Mouse (Mus musculus): ENCODE measurements around the gene Cdc42ep4. TPM values are rescaled to one million over a fixed set of nuclear protein-coding genes. Genes with fewer than 3 reads are reported as not detected.

Cdc42ep4 gene
- polyA plus RNA-seq, 1 experiment from 2014 or later, result 37.0 TPM

DNA sequence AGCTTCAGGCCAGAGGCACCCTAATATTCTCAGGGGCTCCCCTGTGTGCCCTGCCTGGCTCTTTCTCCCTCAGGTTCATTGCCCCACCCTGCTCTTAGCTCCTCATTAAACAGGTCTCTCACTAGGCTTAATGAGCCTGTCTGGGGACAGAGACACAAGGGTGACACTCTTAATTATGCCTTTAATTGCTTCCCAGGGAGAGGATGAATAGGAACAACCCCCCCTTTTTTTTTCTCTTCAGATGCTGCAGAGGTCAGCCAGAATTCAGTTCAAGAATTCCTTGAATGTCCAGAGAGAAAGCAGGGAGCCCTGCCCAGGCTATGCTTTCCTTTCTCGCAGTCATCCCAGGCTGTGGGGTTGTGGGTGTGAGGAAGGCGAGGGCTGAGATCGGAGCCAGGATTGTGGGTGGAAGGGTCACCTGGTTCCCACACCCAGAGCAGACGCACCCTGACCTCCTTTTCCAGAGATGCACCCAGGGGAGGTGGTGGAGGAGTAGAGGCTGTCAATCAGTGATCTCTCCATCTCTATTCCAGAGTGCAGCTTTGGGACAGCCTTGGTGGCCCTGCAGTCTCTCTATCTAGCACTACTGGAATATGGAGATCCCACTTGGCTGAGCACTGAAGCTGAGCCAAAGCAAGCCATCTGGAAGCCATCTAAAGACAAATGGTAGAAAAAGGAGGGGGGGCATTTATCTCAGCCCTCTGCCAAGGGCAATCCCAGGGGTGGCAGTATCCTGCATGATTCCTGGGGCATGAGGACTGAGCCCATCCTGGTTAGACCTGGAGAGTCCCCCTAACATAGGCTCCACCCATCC, 26.2 kb downstream of the Cdc42ep4 start:
- DNase-seq (ENCODE audit: low spot score), result no peak

DNA sequence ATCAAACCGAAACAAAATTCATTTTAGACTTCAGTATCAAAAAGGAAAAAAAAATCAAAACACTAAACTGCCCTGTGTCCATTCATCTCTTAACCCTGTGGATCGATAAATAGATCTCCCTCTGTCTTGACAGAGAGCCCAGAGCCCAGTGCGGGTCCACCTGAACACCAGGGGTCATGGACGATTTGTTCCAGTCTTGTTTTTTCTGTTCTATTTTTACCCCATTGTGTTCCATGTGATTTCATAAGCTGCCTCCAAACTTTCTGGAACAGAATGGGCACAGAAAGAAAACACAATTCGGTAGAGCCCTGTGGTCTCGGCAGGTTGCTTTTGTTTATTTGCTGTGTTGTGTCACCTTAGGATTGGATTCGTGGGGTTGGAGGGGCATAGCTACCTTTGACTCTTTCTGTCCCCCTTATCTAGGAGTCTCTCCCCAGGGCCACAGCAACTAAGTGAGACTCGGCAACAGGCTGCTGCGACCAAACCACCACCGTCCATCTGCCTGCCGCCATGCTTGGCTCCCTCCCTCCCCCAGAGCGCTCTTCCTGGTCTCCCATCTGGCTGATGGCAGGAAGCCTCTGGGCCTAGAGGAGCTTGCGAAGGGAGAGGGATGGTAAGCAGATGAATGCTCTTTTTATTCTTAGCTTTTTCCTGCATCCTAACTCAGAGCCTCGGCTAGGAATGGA, 29.1 kb downstream of the Cdc42ep4 start:
- DNase-seq (ENCODE audit: low spot score), result no peak

DNA sequence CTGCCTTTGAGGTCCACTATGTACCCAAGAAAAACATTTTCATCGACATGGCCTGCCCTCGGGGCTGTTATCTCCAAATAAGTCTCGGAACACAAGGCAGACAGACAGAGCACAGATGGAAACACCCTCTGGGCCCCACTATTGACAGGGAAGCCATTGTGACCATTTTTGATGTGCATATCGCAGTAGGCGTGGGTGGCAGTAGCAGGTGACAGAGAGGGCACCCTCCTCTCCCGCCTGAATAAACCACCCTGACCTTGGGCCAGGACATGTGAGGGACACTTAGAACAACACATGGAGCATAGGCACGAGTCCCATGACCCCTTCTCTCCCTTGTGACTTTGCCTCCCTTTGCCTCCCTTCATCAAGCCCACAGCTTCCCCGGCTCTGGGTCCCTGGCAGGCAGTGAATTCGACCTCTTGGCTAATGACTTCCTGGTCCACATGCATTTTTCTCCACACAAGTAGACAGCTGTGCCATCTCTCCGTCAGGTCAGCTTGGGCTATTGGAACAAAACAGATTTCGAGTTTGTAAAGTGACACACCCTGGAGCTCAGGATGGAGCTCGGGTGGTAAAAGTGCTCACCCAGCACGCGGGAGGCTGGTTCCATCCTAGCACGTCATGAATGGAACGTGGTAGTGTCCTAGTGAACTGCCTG, 33.8 kb downstream of the Cdc42ep4 start:
- no peak for DNase-seq (ENCODE audit: low spot score)

DNA sequence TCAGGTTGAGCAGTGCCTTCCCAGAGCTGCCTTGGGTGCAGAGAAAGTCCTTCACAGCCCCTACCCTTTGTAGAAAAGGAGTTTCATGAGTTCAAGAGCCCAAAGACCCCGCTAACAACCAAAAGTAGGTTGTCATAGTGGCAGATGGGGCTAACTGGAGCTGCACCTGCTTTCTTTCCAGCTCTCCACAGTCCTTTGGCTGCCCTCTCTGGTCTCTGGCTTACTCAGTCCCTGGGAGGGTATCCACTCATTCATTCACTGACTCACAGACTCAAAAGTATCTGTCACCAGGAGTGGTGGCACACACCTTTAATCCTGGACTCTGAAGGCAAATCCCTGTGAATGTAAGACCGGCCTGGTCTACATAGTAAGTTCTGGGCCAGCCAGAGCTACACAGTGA, 35.5 kb downstream of the Cdc42ep4 start:
- no peak for DNase-seq (ENCODE audit: low spot score)

DNA sequence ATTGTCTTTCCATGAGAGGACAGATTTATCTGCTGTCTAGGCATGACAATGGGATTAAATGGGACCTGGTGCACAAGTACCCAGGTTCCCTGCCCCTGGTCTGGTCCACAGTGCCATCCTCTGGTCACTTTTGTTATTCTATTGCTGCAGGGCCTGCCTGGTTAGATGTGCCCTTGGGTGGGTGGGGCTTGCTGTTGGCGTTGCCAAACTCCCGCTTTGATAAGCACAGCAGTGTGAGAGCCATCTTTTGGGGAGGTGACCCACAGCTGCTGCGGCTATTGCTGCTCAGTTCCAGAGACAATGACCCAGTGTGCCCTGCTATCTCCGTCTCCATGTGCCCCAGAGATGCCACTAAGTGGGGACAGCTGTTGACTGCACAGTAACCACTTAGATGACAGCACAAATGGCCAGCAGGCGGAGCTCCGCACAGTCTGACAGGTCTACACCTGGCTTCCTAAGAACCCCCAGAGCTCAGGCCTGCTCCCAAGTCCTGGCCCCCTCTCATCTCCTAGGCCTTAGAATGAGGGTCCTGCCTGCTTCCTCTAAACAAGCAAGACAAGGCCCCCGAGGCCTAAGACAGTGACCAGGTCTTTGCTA, 36.5 kb downstream of the Cdc42ep4 start:
- DNase-seq (ENCODE audit: low spot score), result peak; percentile 54

DNA sequence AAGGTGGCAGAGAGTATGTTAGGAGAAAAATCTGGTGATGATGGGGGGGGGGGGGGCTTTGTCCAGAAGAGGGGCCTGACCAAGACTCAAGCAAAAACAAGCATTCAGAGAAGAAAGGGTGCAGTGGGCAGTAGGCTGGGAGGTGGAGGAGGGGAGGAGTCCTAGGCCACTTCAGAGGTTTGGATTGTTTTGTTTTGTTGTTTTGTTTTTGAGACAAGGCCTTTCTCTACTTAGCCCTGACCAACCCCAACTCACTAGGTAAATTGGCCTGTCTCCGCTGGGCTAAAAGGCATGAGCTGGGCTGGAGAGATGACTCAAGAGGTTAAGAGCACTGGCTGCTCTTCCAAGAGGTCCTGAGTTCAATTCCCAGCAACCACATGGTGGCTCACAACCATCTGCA, 40.6 kb downstream of the Cdc42ep4 start:
- DNase-seq (ENCODE audit: low spot score), result no peak

DNA sequence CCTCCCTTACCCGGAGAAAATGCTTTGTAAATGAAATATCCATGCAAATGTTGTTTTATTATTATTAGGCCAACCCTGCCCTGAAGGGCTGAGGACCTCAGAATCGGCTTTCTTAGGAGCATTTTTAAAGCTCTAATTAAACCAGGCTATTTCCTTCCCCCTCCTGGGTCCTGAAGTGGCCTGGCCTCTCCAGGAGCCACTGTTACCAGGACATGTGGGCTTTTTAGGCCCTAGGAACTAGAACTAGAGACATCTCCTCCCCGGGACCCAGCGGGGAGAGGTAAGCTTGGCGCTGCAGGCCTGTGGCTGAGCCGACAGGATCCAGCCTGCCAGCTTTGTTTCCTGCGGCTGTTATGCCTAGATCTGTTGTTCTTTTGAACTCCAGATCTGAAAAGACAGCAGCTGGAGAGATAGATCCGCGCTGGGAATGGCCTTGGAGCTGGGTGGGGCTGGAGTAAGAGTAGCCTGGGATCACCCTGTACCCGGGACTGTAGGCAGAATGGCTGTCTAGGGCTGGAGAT, 41.4 kb downstream of the Cdc42ep4 start:
- peak; percentile 72 for DNase-seq (ENCODE audit: low spot score)

DNA sequence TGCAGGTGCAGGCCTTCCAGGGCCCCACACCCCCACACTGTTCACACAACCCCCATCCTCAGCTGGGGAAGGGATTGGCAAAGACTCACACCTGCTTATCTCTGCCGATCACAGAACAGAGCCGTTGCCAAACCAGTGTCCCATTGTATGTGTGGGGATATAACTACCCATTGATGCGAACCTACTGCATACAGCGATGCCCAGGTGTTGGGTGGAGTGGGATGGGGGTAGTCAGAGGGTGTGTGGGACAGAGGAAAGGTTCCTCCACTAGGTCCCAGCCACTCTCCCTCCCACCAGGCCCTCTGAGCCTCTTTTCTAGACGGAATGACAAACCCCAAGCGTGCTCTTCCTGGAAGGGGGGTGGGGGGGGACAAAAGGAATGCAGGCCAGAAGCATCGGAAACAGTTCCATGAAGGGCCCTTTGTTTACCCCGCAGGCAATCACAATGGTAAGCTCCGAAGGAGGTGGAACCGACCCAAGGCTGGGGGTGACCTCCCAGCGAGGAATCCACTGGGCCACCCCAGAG, 41.9 kb downstream of the Cdc42ep4 start, which contains the start of gene Cpsf4l:
Gene Cpsf4l, minus strand, starts transcription at position 287 of the 526 bp plus-strand sequence.
- peak; percentile 83 for DNase-seq (ENCODE audit: low spot score)

DNA sequence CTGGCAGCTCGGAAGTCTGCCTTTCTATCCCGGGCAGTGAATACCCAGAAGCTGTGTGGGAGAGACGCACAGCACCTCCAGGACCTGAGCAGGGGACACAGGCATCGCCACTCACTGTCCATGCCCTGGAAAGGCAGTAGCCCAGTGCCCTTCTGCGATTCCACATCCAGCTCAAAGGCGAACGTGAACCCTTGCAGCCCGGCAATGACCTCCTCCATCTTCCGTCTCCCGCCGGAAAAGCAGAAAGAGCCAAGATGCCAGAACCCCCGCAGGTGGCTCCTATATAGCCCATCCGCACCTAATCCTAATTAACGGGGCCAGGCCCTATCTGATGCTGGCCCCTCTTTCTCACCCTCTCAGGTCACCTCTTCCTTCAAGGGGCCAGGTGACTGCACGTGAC, 42.4 kb downstream of the Cdc42ep4 start:
- DNase-seq (ENCODE audit: low spot score), result no peak

DNA sequence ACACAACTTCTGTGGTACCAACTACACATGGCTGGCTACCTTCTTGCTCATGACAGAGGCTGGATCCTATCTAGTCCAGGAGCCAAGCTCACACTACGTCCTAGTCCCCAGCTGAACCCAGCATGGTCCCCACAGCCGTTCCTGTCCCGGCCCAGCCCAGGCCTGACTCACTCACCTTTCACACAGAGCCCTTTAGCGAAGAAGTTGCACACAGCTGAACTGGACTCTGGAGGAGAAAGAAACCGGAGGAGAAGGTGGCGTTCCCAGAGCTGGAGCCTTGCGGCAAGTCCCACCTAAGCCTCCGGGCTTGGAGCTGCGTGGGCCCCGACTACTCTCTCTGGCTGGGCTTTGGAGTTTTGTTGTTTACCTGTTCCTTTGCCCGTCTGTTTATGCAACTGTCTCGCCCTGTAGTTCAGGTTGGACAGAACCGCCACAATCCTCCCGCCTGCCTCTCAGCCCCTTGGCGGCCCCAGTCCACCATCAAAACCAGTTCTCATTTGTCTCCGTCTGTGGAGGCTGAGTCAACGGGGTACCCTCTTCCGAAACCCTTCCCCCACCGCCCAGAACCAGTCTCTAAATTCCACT, 43.0 kb downstream of the Cdc42ep4 start:
- no peak for DNase-seq (ENCODE audit: low spot score)

DNA sequence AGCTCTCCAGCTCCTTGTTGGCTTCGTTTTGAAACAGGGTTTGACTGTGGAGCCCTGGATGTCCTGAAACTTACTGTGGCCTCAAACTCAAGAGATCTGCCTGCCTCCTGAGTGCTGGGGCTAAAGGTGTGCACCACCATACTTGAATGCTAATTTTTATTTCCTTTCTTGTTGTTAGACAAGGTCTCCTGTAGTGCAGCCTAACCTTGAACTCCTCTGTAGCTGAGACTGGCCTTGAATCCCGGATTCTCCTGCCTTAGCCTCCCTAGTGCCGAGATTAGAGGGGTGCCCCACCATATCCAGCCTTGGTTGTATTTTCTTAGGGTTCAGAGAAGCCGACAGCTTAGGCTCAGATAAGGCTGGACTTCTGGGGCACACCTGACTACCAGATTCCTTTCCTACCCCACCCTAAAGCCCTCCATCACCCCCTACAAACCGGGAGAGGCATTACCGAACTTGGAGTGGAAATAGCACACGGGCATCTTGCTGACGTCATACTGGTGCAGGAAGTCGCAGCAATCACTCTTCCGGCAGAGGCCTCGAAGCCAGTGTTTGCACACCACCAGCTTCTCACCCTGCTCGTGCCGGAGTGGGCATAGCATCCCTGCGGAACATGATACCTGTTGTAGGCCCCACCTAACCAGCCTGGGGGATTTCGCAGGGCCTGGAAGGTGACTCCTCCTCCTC, 45.6 kb downstream of the Cdc42ep4 start:
- DNase-seq (ENCODE audit: low spot score), result no peak

DNA sequence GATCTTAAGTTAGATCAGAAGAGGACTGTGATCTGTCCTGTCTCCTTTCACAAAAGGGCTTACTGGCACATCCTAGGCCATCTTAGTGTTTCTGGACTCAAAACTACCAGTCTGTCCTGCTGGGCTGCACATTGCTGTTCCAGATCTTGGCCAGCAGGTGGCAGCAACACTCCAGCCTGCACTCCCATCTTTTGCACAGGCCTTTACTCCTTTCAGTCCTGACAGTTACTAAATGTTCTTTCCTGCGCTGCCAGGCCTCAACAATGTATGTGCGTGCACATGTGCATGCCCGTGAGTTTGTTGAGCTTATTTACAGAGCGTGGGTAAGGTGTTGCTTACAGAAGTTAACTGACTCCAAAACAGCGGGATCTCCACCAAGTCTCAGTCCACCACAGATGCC, 47.9 kb downstream of the Cdc42ep4 start:
- DNase-seq (ENCODE audit: low spot score), result peak; percentile 84

DNA sequence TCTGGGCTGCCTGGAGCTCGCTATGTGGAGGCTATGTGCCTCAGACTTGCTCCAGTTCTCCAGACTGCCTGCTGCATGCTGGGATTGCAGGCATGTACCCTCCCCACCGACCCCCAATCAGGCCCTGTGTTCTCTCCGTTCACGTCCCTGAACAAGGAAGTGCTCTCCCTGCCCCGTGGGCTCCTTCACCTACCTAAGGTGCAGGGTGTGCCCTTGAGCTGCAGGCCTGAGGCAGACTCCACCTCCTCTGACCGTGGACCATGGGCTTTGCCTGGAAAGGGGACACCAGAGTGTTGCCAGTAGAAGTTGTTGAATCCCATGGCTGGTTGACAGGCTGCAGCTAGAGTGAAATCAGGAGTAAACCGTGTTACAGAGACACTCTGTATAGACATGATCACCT, 52.0 kb downstream of the Cdc42ep4 start:
- no peak for DNase-seq (ENCODE audit: low spot score)

DNA sequence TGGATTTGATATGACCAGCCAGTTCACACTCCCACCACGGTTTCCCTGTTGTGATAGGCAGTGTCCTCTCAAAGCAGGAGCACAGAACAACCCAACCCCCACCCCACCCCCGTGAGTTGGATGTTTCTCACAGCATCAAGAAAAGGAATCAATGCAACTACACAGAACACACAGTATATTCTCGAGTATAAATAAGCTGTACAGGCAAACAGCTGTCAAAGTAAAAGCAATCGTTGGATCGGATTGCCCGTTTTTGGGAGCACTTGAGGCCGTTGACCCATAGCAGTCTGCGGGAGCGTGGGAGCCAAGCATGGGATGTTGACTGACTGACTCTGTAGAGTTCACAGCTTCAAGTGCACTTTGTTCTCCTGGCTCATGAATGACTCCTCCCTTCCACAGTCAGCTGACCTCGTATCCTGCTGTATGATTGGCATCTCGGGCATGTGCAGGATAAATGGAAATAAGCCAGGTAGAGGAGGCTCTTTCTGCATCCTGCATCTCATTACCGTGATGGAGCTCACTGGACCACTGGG, 53.6 kb downstream of the Cdc42ep4 start:
- no peak for DNase-seq (ENCODE audit: low spot score)

DNA sequence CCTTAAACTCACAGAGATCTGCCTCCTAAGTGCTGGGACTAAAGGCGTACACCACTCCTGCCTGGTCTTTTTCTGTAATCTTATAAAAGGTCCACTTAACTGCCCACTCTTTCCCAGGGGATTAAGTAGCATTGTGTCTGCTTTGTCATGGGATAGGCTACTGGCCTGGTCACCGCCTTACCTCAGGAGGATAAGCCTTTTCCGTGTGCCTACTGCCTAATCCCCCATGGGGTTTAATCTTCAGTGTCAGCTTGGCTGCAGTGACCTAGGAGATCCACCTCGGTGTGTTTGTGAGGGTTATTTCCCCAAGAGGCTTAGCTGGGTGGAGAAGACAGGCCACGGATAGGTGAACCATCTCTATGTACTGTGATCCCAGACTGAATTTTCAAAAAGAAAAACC, 54.1 kb downstream of the Cdc42ep4 start:
- no peak for DNase-seq (ENCODE audit: low spot score)

DNA sequence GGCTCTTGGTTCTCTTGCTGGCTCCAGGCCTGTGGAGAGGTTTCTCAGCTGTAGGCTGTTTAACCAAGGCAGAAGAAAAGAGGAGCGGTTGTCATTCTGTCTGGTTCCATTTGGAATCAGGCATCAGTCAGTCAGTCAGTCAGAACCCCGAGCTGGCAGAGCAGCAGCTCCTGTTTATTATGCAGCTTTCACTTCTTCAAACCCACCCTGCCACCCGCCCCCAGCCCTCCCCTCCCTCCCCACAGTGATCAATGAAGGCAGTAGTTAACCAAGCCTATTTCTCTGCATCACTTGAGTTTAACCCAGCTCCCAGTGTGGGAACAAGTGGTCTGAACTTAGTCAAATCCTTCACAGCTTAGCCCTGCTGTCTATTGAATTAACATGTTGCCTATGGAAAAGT, 59.8 kb downstream of the Cdc42ep4 start:
- DNase-seq (ENCODE audit: low spot score), result no peak

DNA sequence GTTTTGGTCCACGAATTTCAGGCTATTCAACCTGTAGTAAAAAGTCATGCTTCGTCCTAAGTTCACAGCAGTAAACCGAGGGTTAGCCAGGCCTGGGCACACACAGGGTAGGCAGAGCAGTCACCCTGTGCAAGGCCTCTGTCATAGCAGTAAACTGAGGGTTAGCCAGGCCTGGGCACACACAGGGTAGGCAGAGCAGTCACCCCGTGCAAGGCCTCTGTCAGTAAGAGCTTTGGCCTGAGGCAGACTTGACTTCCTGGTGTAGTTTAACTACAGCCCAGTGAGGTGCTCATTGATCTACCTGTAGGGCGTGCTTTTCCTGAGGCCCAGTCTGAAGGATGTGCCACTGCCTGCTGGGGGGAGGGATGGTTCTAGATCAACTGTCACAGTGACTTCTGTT, 60.4 kb downstream of the Cdc42ep4 start:
- no peak for DNase-seq (ENCODE audit: low spot score)

DNA sequence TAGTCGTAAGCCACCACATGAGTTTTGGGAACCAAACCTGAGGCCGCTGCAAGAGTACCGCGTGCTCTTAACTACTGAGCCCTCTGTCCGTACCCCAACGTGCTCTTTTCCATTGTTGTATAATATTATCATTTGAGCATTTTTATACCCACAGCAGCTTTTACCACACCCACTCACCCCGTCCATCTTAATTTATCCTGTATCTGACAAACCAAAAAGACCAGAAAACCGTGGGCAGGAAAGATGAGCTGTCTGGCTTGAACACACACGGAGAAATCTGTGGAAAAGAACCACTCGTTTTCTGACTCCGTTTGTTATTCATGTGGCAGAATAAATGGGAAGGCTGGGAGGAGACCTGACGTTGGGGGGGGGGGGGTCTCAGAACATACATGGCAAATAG, 61.2 kb downstream of the Cdc42ep4 start:
- no peak for DNase-seq (ENCODE audit: low spot score)

DNA sequence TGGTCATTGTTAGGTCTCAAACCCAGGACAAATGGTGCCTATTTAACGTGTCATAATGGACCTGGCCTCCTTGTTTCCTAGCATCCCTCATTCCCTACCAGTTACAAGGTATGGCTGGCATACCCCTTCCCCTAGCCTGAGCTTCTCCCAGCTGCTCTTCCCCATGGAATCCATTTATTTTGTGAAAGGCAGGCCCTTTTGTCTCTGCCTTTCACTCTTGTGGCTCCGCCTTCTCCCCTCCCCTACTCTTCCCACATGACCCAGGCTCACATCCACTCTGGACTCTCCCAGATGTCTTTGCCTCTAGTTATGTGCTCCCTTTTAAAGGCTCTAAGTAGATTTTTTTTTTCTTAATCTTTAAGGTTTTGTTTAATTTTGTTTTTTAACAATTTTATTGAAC, 64.7 kb downstream of the Cdc42ep4 start:
- no peak for DNase-seq (ENCODE audit: low spot score)
